Comparison of ENCODE assay signal across 10 mouse cellular contexts in genomic region chr9:28748902-28749301, GRCm38 (mm10).
DNase-seq lines count a peak whose midpoint lies in the region; ATAC-seq and TF ChIP-seq lines count a peak whose summit lies in the region.
"Had no signal": no experiment of that assay in that cellular context is flagged by ENCODE, and none has a peak within 500 bp of the region (broad histone marks: within the 10 kb centered on the region; RNA-seq: fewer than 3 reads in every experiment).

No protein-coding gene starts in this region.

- no peak overlapping the region for H3K4me3 ChIP-seq in kidney, adult 2 months (ENCODE audit: insufficient read depth, low read depth, low read length)
- H3K4me3 ChIP-seq in kidney, embryonic 14.5 days (ENCODE audit: low read length): no peak overlapping the region
- H3K4me3 ChIP-seq in C2C12 (ENCODE audit: insufficient read depth, poor library complexity, severe bottlenecking): no peak overlapping the region
- H3K4me3 ChIP-seq in embryonic facial prominence, embryonic 11.5 days (ENCODE audit: low read depth, low read length): no peak overlapping the region
- no peak overlapping the region for H3K4me3 ChIP-seq in intestine, embryonic 15.5 days (replicated peaks)
- no peak overlapping the region for H3K4me3 ChIP-seq in hindbrain, embryonic 12.5 days
- H3K4me3 ChIP-seq: liver, embryonic 15.5 days had no signal

- no peaks in the 10 kb centered on the region for H3K79me2 ChIP-seq in C2C12 (ENCODE audit: control insufficient read depth, insufficient read depth)

- no peak overlapping the region for H3K4me2 ChIP-seq in kidney, embryonic 14.5 days (replicated peaks; ENCODE audit: low read depth, low read length)
- no peak overlapping the region for H3K4me2 ChIP-seq in embryonic facial prominence, embryonic 11.5 days (ENCODE audit: low read depth, low read length)
- no peak overlapping the region for H3K4me2 ChIP-seq in intestine, embryonic 15.5 days (replicated peaks)
- no peak overlapping the region for H3K4me2 ChIP-seq in hindbrain, embryonic 12.5 days (replicated peaks)
- H3K4me2 ChIP-seq: liver, embryonic 15.5 days had no signal

- no peak for TF ChIP-seq POLR2A in kidney, adult 2 months (IDR thresholded peaks at IDR 0.05; ENCODE audit: low read depth, low read length)

- no peaks in the 10 kb centered on the region for H3K4me1 ChIP-seq in kidney, adult 2 months (ENCODE audit: control insufficient read depth, insufficient read depth, low read length)
- H3K4me1 ChIP-seq in kidney, embryonic 14.5 days (ENCODE audit: control insufficient read depth, insufficient read depth, low read length): no peaks in the 10 kb centered on the region
- no peaks in the 10 kb centered on the region for H3K4me1 ChIP-seq in embryonic facial prominence, embryonic 11.5 days (ENCODE audit: control insufficient read depth, insufficient read depth, low read length)
- no peaks in the 10 kb centered on the region for H3K4me1 ChIP-seq in intestine, embryonic 15.5 days (replicated peaks)
- no peaks in the 10 kb centered on the region for H3K4me1 ChIP-seq in hindbrain, embryonic 12.5 days
- H3K4me1 ChIP-seq: liver, embryonic 15.5 days had no signal

- H3K9ac ChIP-seq in kidney, embryonic 14.5 days (ENCODE audit: low read depth, low read length): no peak overlapping the region
- no peak overlapping the region for H3K9ac ChIP-seq in embryonic facial prominence, embryonic 11.5 days (replicated peaks; ENCODE audit: low read length)
- H3K9ac ChIP-seq in intestine, embryonic 15.5 days: no peak overlapping the region
- no peak overlapping the region for H3K9ac ChIP-seq in hindbrain, embryonic 12.5 days
- H3K9ac ChIP-seq: liver, embryonic 15.5 days had no signal

- H3K36me3 ChIP-seq in kidney, adult 2 months (ENCODE audit: control insufficient read depth, insufficient read depth, low read length): no peaks in the 10 kb centered on the region
- H3K36me3 ChIP-seq in kidney, embryonic 14.5 days (ENCODE audit: control insufficient read depth, insufficient read depth, low read length): no peaks in the 10 kb centered on the region
- no peaks in the 10 kb centered on the region for H3K36me3 ChIP-seq in C2C12 (ENCODE audit: control insufficient read depth, insufficient read depth)
- no peaks in the 10 kb centered on the region for H3K36me3 ChIP-seq in embryonic facial prominence, embryonic 11.5 days (replicated peaks; ENCODE audit: control insufficient read depth, insufficient read depth, low read depth, low read length)
- H3K36me3 ChIP-seq in intestine, embryonic 15.5 days: no peaks in the 10 kb centered on the region
- H3K36me3 ChIP-seq in hindbrain, embryonic 12.5 days: no peaks in the 10 kb centered on the region
- H3K36me3 ChIP-seq: liver, embryonic 15.5 days had no signal

- H3ac ChIP-seq in C2C12 (ENCODE audit: control insufficient read depth, insufficient read length, low read depth): no peak overlapping the region

- no peaks in the 10 kb centered on the region for H3K79me3 ChIP-seq in C2C12 (ENCODE audit: low read depth)

- 82% methylated on average over 2 of the region's 2 CpGs for WGBS in kidney, adult 2 months
- WGBS in kidney, embryonic 14.5 days: 82% methylated on average over 2 of the region's 2 CpGs
- 78% methylated on average over 2 of the region's 2 CpGs for WGBS in embryonic facial prominence, embryonic 11.5 days
- 76% methylated on average over 2 of the region's 2 CpGs for WGBS in intestine, embryonic 15.5 days
- WGBS in hindbrain, embryonic 12.5 days: 79% methylated on average over 2 of the region's 2 CpGs

- peak; percentile 16 for DNase-seq in kidney, adult 2 months
- peak; percentile 50 for DNase-seq in R1 (ENCODE audit: low read depth, low spot score)
- DNase-seq in embryonic facial prominence, embryonic 11.5 days (ENCODE audit: low spot score): peak; percentile 42
- no peak for DNase-seq in heart, adult 8-10 months (ENCODE audit: low spot score)
- DNase-seq: heart, postnatal 10 days had no signal

- no peak for ATAC-seq in kidney, embryonic 14.5 days (ENCODE audit: low FRiP score, low TSS enrichment)
- ATAC-seq in embryonic facial prominence, embryonic 11.5 days (replicated peaks; ENCODE audit: insufficient number of reproducible peaks, low FRiP score, low TSS enrichment, low read depth): no peak
- no peak for ATAC-seq in intestine, embryonic 15.5 days
- ATAC-seq in hindbrain, embryonic 12.5 days (ENCODE audit: low FRiP score): no peak

- H3K9me3 ChIP-seq in kidney, embryonic 14.5 days (ENCODE audit: control insufficient read depth, low read length): no peaks in the 10 kb centered on the region
- H3K9me3 ChIP-seq in embryonic facial prominence, embryonic 11.5 days (replicated peaks; ENCODE audit: control insufficient read depth, low read length): no peaks in the 10 kb centered on the region
- no peaks in the 10 kb centered on the region for H3K9me3 ChIP-seq in intestine, embryonic 15.5 days
- H3K9me3 ChIP-seq in hindbrain, embryonic 12.5 days (replicated peaks): no peaks in the 10 kb centered on the region
- H3K9me3 ChIP-seq: liver, embryonic 15.5 days had no signal

- H3K27me3 ChIP-seq in kidney, adult 2 months (replicated peaks; ENCODE audit: control insufficient read depth, insufficient read depth, low read length): no peaks in the 10 kb centered on the region; the same call in 1 of the 2 replicates
- no peaks in the 10 kb centered on the region for H3K27me3 ChIP-seq in kidney, embryonic 14.5 days (ENCODE audit: control insufficient read depth, insufficient read depth, low read length)
- H3K27me3 ChIP-seq in C2C12 (ENCODE audit: control insufficient read depth, insufficient read depth, insufficient read length): no peaks in the 10 kb centered on the region
- no peaks in the 10 kb centered on the region for H3K27me3 ChIP-seq in embryonic facial prominence, embryonic 11.5 days (ENCODE audit: control insufficient read depth, insufficient read depth, low read length)
- no peaks in the 10 kb centered on the region for H3K27me3 ChIP-seq in intestine, embryonic 15.5 days (replicated peaks)
- H3K27me3 ChIP-seq in hindbrain, embryonic 12.5 days: no peaks in the 10 kb centered on the region
- H3K27me3 ChIP-seq: liver, embryonic 15.5 days had no signal

- H3K27ac ChIP-seq in kidney, adult 2 months (ENCODE audit: insufficient read depth, low read depth, low read length): no peak overlapping the region
- no peak overlapping the region for H3K27ac ChIP-seq in kidney, embryonic 14.5 days (ENCODE audit: low read depth, low read length)
- H3K27ac ChIP-seq in embryonic facial prominence, embryonic 11.5 days (replicated peaks; ENCODE audit: low read depth, low read length): no peak overlapping the region
- H3K27ac ChIP-seq in intestine, embryonic 15.5 days: no peak overlapping the region
- H3K27ac ChIP-seq in hindbrain, embryonic 12.5 days: no peak overlapping the region
- H3K27ac ChIP-seq: liver, embryonic 15.5 days had no signal

- peak; percentile 51 for TF ChIP-seq CTCF in kidney, adult 2 months (conservative IDR thresholded peaks at IDR 0.05; ENCODE audit: insufficient read depth, insufficient read length, low read depth, low read length)
- peak; percentile 9 for TF ChIP-seq CTCF in C2C12 (IDR thresholded peaks at IDR 0.05; ENCODE audit: control insufficient read depth, insufficient read depth, insufficient read length)

TF ChIP-seq in C2C12, 6 proteins besides CTCF, POLR2A, EP300 and RAD21:
- TF ChIP-seq MYOD1 (IDR thresholded peaks at IDR 0.05; ENCODE audit: control insufficient read depth, insufficient read length, low read depth): no peak
- no peak for TF ChIP-seq MYOG (IDR thresholded peaks at IDR 0.05; ENCODE audit: control insufficient read depth, extremely low read depth, insufficient read length)
